Mouse (Mus musculus) liver, embryonic 14.5 days (tissue): ENCODE measurements around the gene Rbms3. TPM values are rescaled to one million over a fixed set of nuclear protein-coding genes. Genes with fewer than 3 reads are reported as not detected.

Experiments used
- ATAC-seq: fragments of 200-750 bp; cut with Nextera tagmentation; 2 replicates; pipeline ENCODE4 v1.8.0; 2017; ENCODE audit warnings: moderate number of reproducible peaks, mild to moderate bottlenecking, moderate library complexity; ENCODE audit not compliant: insufficient read depth
- DNase-seq, 3 experiments: peaks; one replicate each; pipeline ENCODE4 v3.0.0-alpha.2; 2012 to 2013; ENCODE audit warnings: low read depth in 3 of 3, low spot score in 3 of 3
- H3K27ac ChIP-seq: fragments of 300-500 bp; sonication (generic); 2 replicates; pipeline ENCODE4 v1.5.1; 2014; ENCODE audit warnings: moderate library complexity, mild to moderate bottlenecking, control low read depth, inconsistent platforms
- H3K27me3 ChIP-seq: fragments of 300-500 bp; sonication (generic); 2 replicates; pipeline ENCODE4 v1.6.1; 2014; ENCODE audit warnings: mild to moderate bottlenecking, low read length, moderate library complexity; ENCODE audit not compliant: control insufficient read depth, insufficient read depth
- H3K36me3 ChIP-seq: fragments of 300-500 bp; sonication (generic); replicated peaks from 2 replicates; pipeline ENCODE4 v1.6.1; 2014; ENCODE audit warnings: low read depth; ENCODE audit not compliant: control insufficient read depth, insufficient read depth
- H3K4me1 ChIP-seq, 2 experiments: fragments of 200-500 bp in 1 of 2; fragments of 300-500 bp in 1 of 2; sonication (generic) in 1 of 2; replicated peaks; 2 replicates each; pipeline ENCODE4 v1.6.1; 2012 to 2014; ENCODE audit warnings: antibody characterized with exemption in 1 of 2, inconsistent platforms in 1 of 2, low read length in 1 of 2; ENCODE audit not compliant: control insufficient read depth in 2 of 2, insufficient read depth in 2 of 2
- H3K4me2 ChIP-seq: fragments of 300-500 bp; sonication (generic); 2 replicates; pipeline ENCODE4 v1.6.1; 2014; ENCODE audit warnings: low read depth, mild to moderate bottlenecking, control low read depth, moderate library complexity
- H3K4me3 ChIP-seq, 2 experiments: fragments of 200-500 bp in 1 of 2; fragments of 300-500 bp in 1 of 2; sonication (generic) in 1 of 2; 2 replicates each; pipeline ENCODE4 v1.5.1; 2012 to 2014; ENCODE audit warnings: low read depth in 2 of 2, low read length in 2 of 2, mild to moderate bottlenecking in 2 of 2, control low read depth in 1 of 2, inconsistent platforms in 1 of 2, moderate library complexity in 1 of 2; ENCODE audit not compliant: insufficient read depth in 1 of 2
- H3K9ac ChIP-seq: fragments of 300-500 bp; sonication (generic); replicated peaks from 2 replicates; pipeline ENCODE4 v1.6.1; 2014; ENCODE audit warnings: mild to moderate bottlenecking, control low read depth, moderate library complexity
- H3K9me3 ChIP-seq: fragments of 300-500 bp; sonication (generic); 2 replicates; pipeline ENCODE4 v1.6.1; 2016; ENCODE audit warnings: low read length, mixed read lengths; ENCODE audit not compliant: control insufficient read depth
- CTCF ChIP-seq: IDR thresholded peaks from 2 replicates; pipeline ENCODE4 v1.5.1; 2016; ENCODE audit warnings: antibody characterized with exemption, low read depth, control low read depth
- EP300 ChIP-seq: IDR thresholded peaks from 2 replicates; pipeline ENCODE4 v1.6.1; 2016; ENCODE audit warnings: antibody characterized with exemption, low read depth
- WGBS: fragments of 180-500 bp; shearing (Covaris S2); extraction: QIAGEN DNeasy Blood & Tissue Kit; methylation state at CpG from one replicate; pipeline ENCODE4 v1.1.7; 2014; ENCODE audit not compliant: insufficient replicate concordance; 5-methylcytosine and 5-hydroxymethylcytosine counted together
- polyA plus RNA-seq, 2 experiments: library from polyadenylated mRNA; depleted of rRNA in 1 of 2; stranded (reverse) in 1 of 2; unstranded in 1 of 2; fragments of >200 nt; fragmentation: Nextera tagmentation in 1 of 2; extraction: Ambion mirVana in 1 of 2; gene quantifications; 2 replicates each; pipeline versions ENCODE4 v1.2.1 to v1.2.3; 2012 to 2014

The Rbms3 gene
- polyA plus RNA-seq, 2 experiments: 0.88 to 2.4 TPM

- WGBS: 55% methylated on average over 11 of the region's 11 CpGs
- DNase-seq (no peak), ATAC-seq (no peak)
- Histone ChIP-seq H3K9me3 (no peaks in the 10 kb centered on the region), H3K4me2 (no peak overlapping the region), H3K4me3 (no peak overlapping the region), H3K27ac (no peak overlapping the region), H3K36me3 (no peaks in the 10 kb centered on the region), H3K4me1 (no peaks in the 10 kb centered on the region), H3K27me3 (no peaks in the 10 kb centered on the region), H3K9ac (no peak overlapping the region)
- TF ChIP-seq CTCF: no peak
- TF ChIP-seq EP300: no peak
Measured at GRCm38 (mm10) chr9:116786136-116787046, 843.3 kb downstream of the Rbms3 start.

DNA sequence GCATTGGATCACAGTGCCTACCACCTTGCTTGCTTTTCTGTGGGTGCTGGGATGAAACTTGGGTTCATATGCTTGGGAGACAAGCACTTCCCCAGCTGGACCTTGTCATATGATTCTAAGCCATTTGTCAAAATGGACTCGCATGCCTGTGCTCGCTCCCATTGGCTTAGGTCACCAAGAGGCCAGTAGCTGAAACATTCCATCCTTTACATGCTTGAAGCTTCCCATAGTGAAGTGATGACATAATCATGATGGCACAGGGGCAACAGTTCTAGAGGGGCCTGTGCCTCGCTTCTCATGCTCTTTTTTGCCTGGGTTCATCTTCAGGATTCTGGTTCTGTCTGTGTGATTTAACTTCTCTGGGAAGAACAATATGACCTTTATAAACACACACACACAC lies 857.9 kb downstream of the Rbms3 start:
- Histone ChIP-seq H3K9ac (no peak overlapping the region), H3K4me1 (0 out of 4 replicates have a peak, but pooled peaks cover 0 to 1% of the 10 kb centered on the region in 2 experiments), H3K4me2 (no peak overlapping the region), H3K4me3 (no peak overlapping the region), H3K27ac (no peak overlapping the region), H3K9me3 (no peaks in the 10 kb centered on the region), H3K36me3 (no peaks in the 10 kb centered on the region), H3K27me3 (no peaks in the 10 kb centered on the region)
- DNase-seq (no peak), ATAC-seq (no peak)
- no peak for TF ChIP-seq EP300
- TF ChIP-seq CTCF: no peak
- WGBS: 54% methylated on average over 3 of the region's 3 CpGs

DNA sequence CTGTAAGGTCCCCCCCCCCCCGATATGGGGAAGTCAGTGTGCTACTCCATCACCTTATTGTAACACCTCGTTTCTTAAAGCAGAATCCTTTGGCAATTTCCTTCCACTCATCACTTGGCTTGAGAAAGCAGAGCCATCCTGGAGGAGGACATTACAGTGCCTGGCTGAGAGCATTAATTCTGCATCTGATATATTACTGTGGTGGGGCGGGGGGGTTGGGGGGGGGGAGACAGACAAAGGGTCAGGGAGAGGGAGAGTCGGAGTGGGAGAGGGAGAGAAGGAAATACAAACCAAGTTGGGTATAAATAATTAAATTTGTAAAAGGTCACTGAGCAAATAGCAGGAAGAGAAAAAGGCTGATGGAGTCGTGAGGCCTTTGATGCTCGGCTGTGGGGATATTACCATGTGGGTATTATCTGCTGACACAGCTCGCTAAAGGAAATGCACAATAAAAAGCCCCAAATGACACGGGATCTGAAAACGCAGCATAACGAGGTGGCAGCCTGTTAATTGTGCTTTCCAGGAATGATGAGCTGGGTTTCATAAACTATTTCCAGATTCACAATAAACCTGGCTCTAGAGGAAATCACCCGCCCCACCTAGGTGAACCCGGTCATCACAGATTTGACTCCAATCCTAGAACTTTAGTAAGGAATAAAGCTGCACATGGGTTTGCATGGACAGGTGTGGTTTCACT lies 860.2 kb downstream of the Rbms3 start:
- Histone ChIP-seq H3K27me3 (no peaks in the 10 kb centered on the region), H3K36me3 (no peaks in the 10 kb centered on the region), H3K4me2 (no peak overlapping the region), H3K27ac (no peak overlapping the region), H3K9ac (no peak overlapping the region), H3K4me1 (0 out of 4 replicates have a peak, but pooled peaks cover 0 to 1% of the 10 kb centered on the region in 2 experiments), H3K9me3 (no peaks in the 10 kb centered on the region), H3K4me3 (no peak overlapping the region)
- ATAC-seq (no peak), DNase-seq (no peak)
- TF ChIP-seq EP300 (no peak), CTCF (no peak)
- 42% methylated on average over 12 of the region's 12 CpGs for WGBS

GRCm38 (mm10) chr9:116762395-116763025 lies 867.2 kb downstream of the Rbms3 start:
- Histone ChIP-seq H3K9ac (no peak overlapping the region), H3K4me1 (no peaks in the 10 kb centered on the region), H3K4me3 (no peak overlapping the region), H3K9me3 (no peaks in the 10 kb centered on the region), H3K27me3 (no peaks in the 10 kb centered on the region), H3K4me2 (no peak overlapping the region), H3K36me3 (no peaks in the 10 kb centered on the region), H3K27ac (no peak overlapping the region)
- WGBS: 33% methylated on average over 10 of the region's 10 CpGs
- no peak for DNase-seq
- TF ChIP-seq EP300 (no peak), CTCF (no peak)
- ATAC-seq: 0 out of 2 replicates have a peak, but pooled peaks have one; percentile 26
